Mouse (Mus musculus) kidney, embryonic 15.5 days (tissue): ENCODE results near the gene Plekhd1. TPM values are rescaled to one million over a fixed set of nuclear protein-coding genes. Genes with fewer than 3 reads are reported as not detected.

Experiments used
- ATAC-seq: fragments of 200-750 bp; cut with Nextera tagmentation; replicated peaks from 2 replicates; pipeline ENCODE4 v1.8.0; 2017; ENCODE audit warnings: moderate TSS enrichment; ENCODE audit not compliant: low FRiP score
- H3K27ac ChIP-seq: fragments of 300-500 bp; sonication (generic); 2 replicates; pipeline ENCODE4 v1.5.1; 2015; ENCODE audit warnings: mild to moderate bottlenecking, inconsistent platforms
- H3K27me3 ChIP-seq: fragments of 300-500 bp; sonication (generic); 2 replicates; pipeline ENCODE4 v1.6.1; 2015; ENCODE audit warnings: inconsistent platforms
- H3K36me3 ChIP-seq: fragments of 300-500 bp; sonication (generic); 2 replicates; pipeline ENCODE4 v1.6.1; 2015; ENCODE audit warnings: inconsistent platforms
- H3K4me1 ChIP-seq: fragments of 300-500 bp; sonication (generic); 2 replicates; pipeline ENCODE4 v1.6.1; 2015; ENCODE audit warnings: inconsistent platforms
- H3K4me2 ChIP-seq: fragments of 300-500 bp; sonication (generic); 2 replicates; pipeline ENCODE4 v1.6.1; 2015; ENCODE audit warnings: moderate library complexity, mild to moderate bottlenecking, inconsistent platforms
- H3K4me3 ChIP-seq: fragments of 300-500 bp; sonication (generic); replicated peaks from 2 replicates; pipeline ENCODE4 v1.5.1; 2015; ENCODE audit warnings: mild to moderate bottlenecking, inconsistent platforms
- H3K9ac ChIP-seq: fragments of 300-500 bp; sonication (generic); 2 replicates; pipeline ENCODE4 v1.6.1; 2015; ENCODE audit warnings: mild to moderate bottlenecking, inconsistent platforms
- H3K9me3 ChIP-seq: fragments of 300-500 bp; sonication (generic); replicated peaks from 2 replicates; pipeline ENCODE4 v1.6.1; 2016; ENCODE audit warnings: inconsistent platforms
- WGBS: fragments of 180-500 bp; shearing (Covaris S2); methylation state at CpG from one replicate; pipeline ENCODE4 v1.1.7; 2015; ENCODE audit warnings: mixed read lengths; 5-methylcytosine and 5-hydroxymethylcytosine counted together
- polyA plus RNA-seq: library from polyadenylated mRNA; unstranded; fragments of >200 nt; fragmentation: Nextera tagmentation; extraction: Ambion mirVana; gene quantifications from 2 replicates; pipeline ENCODE4 v1.2.1, GENCODE M21; 2015

Gene Plekhd1
- polyA plus RNA-seq, 1 experiment from 2014 or later: 1.8 TPM

GRCm38 (mm10) chr12:80673170-80673569 lies 19.2 kb upstream of the Plekhd1 start:
- H3K36me3 ChIP-seq: peaks cover 56% of the 10 kb centered on the region

GRCm38 (mm10) chr12:80681340-80681739 lies 11.1 kb upstream of the Plekhd1 start:
- Histone ChIP-seq H3K9ac (no peak overlapping the region), H3K4me1 (no peaks in the 10 kb centered on the region), H3K27me3 (no peaks in the 10 kb centered on the region), H3K36me3 (peaks cover 32% of the 10 kb centered on the region), H3K4me3 (no peak overlapping the region), H3K27ac (no peak overlapping the region), H3K4me2 (no peak overlapping the region), H3K9me3 (no peaks in the 10 kb centered on the region)
- WGBS: 89% methylated on average over 1 of the region's 1 CpGs
- no peak for ATAC-seq

More at GRCm38 (mm10) chr12:80673170-80673569, 19.2 kb upstream of the Plekhd1 start:
- Histone ChIP-seq H3K4me3 (no peak overlapping the region), H3K4me2 (no peak overlapping the region), H3K9ac (no peak overlapping the region), H3K4me1 (no peaks in the 10 kb centered on the region), H3K27me3 (no peaks in the 10 kb centered on the region), H3K9me3 (no peaks in the 10 kb centered on the region), H3K27ac (no peak overlapping the region)
- 20% methylated on average over 3 of the region's 3 CpGs for WGBS
- no peak for ATAC-seq

- Histone ChIP-seq H3K9ac (no peak overlapping the region), H3K4me3 (no peak overlapping the region), H3K4me1 (no peaks in the 10 kb centered on the region), H3K9me3 (no peaks in the 10 kb centered on the region), H3K27me3 (no peaks in the 10 kb centered on the region), H3K4me2 (no peak overlapping the region), H3K36me3 (peaks cover 16% of the 10 kb centered on the region; the same call in 1 of the 2 replicates), H3K27ac (no peak overlapping the region)
- WGBS: 77% methylated on average over 3 of the region's 3 CpGs
- no peak for ATAC-seq
These were observed 8.8 kb upstream of the Plekhd1 start for GRCm38 (mm10) chr12:80683554-80683953.

GRCm38 (mm10) chr12:80684316-80684715 lies 8.1 kb upstream of the Plekhd1 start:
- ATAC-seq: no peak
- peaks cover 13% of the 10 kb centered on the region; the same call in 1 of the 2 replicates for H3K36me3 ChIP-seq
- no peak overlapping the region for H3K9ac ChIP-seq
- H3K4me2 ChIP-seq: no peak overlapping the region
- 96% methylated on average over 3 of the region's 3 CpGs for WGBS
- no peak overlapping the region for H3K27ac ChIP-seq
- no peaks in the 10 kb centered on the region for H3K27me3 ChIP-seq
- no peaks in the 10 kb centered on the region for H3K9me3 ChIP-seq
- no peak overlapping the region for H3K4me3 ChIP-seq
- no peaks in the 10 kb centered on the region for H3K4me1 ChIP-seq

- H3K27ac ChIP-seq: no peak overlapping the region
- H3K4me3 ChIP-seq: no peak overlapping the region
- H3K27me3 ChIP-seq: peaks cover 26% of the 10 kb centered on the region
- whole genome bisulfite sequencing: 73% methylated on average over 10 of the region's 10 CpGs
- H3K9me3 ChIP-seq: no peaks in the 10 kb centered on the region
- ATAC-seq: no peak
- H3K36me3 ChIP-seq: no peaks in the 10 kb centered on the region
- no peak overlapping the region for H3K4me2 ChIP-seq
- no peak overlapping the region for H3K9ac ChIP-seq
- peaks cover 18% of the 10 kb centered on the region for H3K4me1 ChIP-seq
These were observed 4.6 kb upstream of the Plekhd1 start for GRCm38 (mm10) chr12:80687788-80688211.

GRCm38 (mm10) chr12:80689696-80690095 lies 2.7 kb upstream of the Plekhd1 start:
- Histone ChIP-seq H3K27ac (no peak overlapping the region), H3K4me3 (no peak overlapping the region), H3K4me2 (no peak overlapping the region), H3K9me3 (no peaks in the 10 kb centered on the region), H3K9ac (no peak overlapping the region), H3K36me3 (no peaks in the 10 kb centered on the region), H3K4me1 (peaks cover 24% of the 10 kb centered on the region), H3K27me3 (peaks cover 44% of the 10 kb centered on the region)
- WGBS: 44% methylated on average over 5 of the region's 5 CpGs
- ATAC-seq: no peak

- peak overlapping the region; percentile 40 for H3K4me3 ChIP-seq
- no peaks in the 10 kb centered on the region for H3K9me3 ChIP-seq
- WGBS: 5% methylated on average over 12 of the region's 12 CpGs
- 0 out of 2 replicates have a peak, but pooled peaks have one; percentile 38 for ATAC-seq
- no peak overlapping the region for H3K9ac ChIP-seq
- peak overlapping the region; percentile 75 for H3K4me2 ChIP-seq
- peaks cover 24% of the 10 kb centered on the region for H3K4me1 ChIP-seq
- no peak overlapping the region for H3K27ac ChIP-seq
- no peaks in the 10 kb centered on the region for H3K36me3 ChIP-seq
- peaks cover 51% of the 10 kb centered on the region for H3K27me3 ChIP-seq
These were observed 710 bp upstream of the Plekhd1 start for GRCm38 (mm10) chr12:80691671-80692091.

- H3K4me2 ChIP-seq: no peak overlapping the region
- no peak overlapping the region for H3K27ac ChIP-seq
- peaks cover 51% of the 10 kb centered on the region for H3K27me3 ChIP-seq
- no peaks in the 10 kb centered on the region for H3K9me3 ChIP-seq
- no peaks in the 10 kb centered on the region for H3K36me3 ChIP-seq
- H3K4me1 ChIP-seq: peaks cover 24% of the 10 kb centered on the region
- H3K4me3 ChIP-seq: no peak overlapping the region
- 44% methylated on average over 2 of the region's 2 CpGs for WGBS
- ATAC-seq: no peak
- no peak overlapping the region for H3K9ac ChIP-seq
These were observed 1.3 kb downstream of the Plekhd1 start for GRCm38 (mm10) chr12:80693700-80694099.

GRCm38 (mm10) chr12:80695004-80695403 lies 2.6 kb downstream of the Plekhd1 start:
- ATAC-seq: no peak
- no peaks in the 10 kb centered on the region for H3K36me3 ChIP-seq
- H3K4me1 ChIP-seq: peaks cover 20% of the 10 kb centered on the region
- no peak overlapping the region for H3K4me2 ChIP-seq
- no peak overlapping the region for H3K27ac ChIP-seq
- WGBS: 46% methylated on average over 3 of the region's 3 CpGs
- no peak overlapping the region for H3K9ac ChIP-seq
- H3K27me3 ChIP-seq: peaks cover 51% of the 10 kb centered on the region
- no peak overlapping the region for H3K4me3 ChIP-seq
- H3K9me3 ChIP-seq: no peaks in the 10 kb centered on the region

- H3K9ac ChIP-seq: no peak overlapping the region
- H3K27ac ChIP-seq: no peak overlapping the region
- H3K4me1 ChIP-seq: 0 out of 2 replicates have a peak, but pooled peaks cover 2% of the 10 kb centered on the region
- ATAC-seq: no peak
- no peaks in the 10 kb centered on the region for H3K36me3 ChIP-seq
- peaks cover 17% of the 10 kb centered on the region for H3K27me3 ChIP-seq
- H3K9me3 ChIP-seq: no peaks in the 10 kb centered on the region
- 86% methylated on average over 5 of the region's 5 CpGs for WGBS
- H3K4me2 ChIP-seq: no peak overlapping the region
- H3K4me3 ChIP-seq: no peak overlapping the region
These were observed 6.2 kb downstream of the Plekhd1 start for GRCm38 (mm10) chr12:80698526-80699143.

- WGBS: 61% methylated on average over 2 of the region's 2 CpGs
- no peak; the same call in 1 of the 2 replicates for ATAC-seq
- no peak overlapping the region for H3K9ac ChIP-seq
- no peak overlapping the region for H3K27ac ChIP-seq
- H3K4me3 ChIP-seq: no peak overlapping the region
- no peak overlapping the region for H3K4me2 ChIP-seq
- H3K27me3 ChIP-seq: peaks cover 12% of the 10 kb centered on the region
- no peaks in the 10 kb centered on the region for H3K36me3 ChIP-seq
- H3K9me3 ChIP-seq: no peaks in the 10 kb centered on the region
- H3K4me1 ChIP-seq: 0 out of 2 replicates have a peak, but pooled peaks cover 2% of the 10 kb centered on the region
These were observed 6.7 kb downstream of the Plekhd1 start for GRCm38 (mm10) chr12:80699144-80699531.

- Histone ChIP-seq H3K4me1 (peaks cover 11% of the 10 kb centered on the region), H3K9me3 (no peaks in the 10 kb centered on the region), H3K4me3 (no peak overlapping the region), H3K36me3 (no peaks in the 10 kb centered on the region), H3K9ac (no peak overlapping the region), H3K4me2 (no peak overlapping the region), H3K27me3 (no peaks in the 10 kb centered on the region), H3K27ac (no peak overlapping the region)
- no peak for ATAC-seq
- WGBS: 76% methylated on average over 7 of the region's 7 CpGs
These were observed 8.9 kb downstream of the Plekhd1 start for GRCm38 (mm10) chr12:80701332-80701731.
